Mouse (Mus musculus) urinary bladder, postnatal 14 days (tissue): ENCODE measurements around the gene Apopt1.

Experiments used
- DNase-seq: peaks from one replicate; pipeline ENCODE4 v3.0.0; 2021; ENCODE audit warnings: low spot score

Apopt1 gene

GRCm38 (mm10) chr12:111747421-111747820, 34.4 kb downstream of the Apopt1 start:
- DNase-seq = no peak

- no peak for DNase-seq
Observed at GRCm38 (mm10) chr12:111750739-111751138, 37.7 kb downstream of the Apopt1 start.

GRCm38 (mm10) chr12:111752491-111752890, 39.4 kb downstream of the Apopt1 start:
- DNase-seq = no peak

- DNase-seq = no peak
Observed at GRCm38 (mm10) chr12:111753347-111753746, 40.3 kb downstream of the Apopt1 start.

GRCm38 (mm10) chr12:111754710-111755109, 41.6 kb downstream of the Apopt1 start:
- DNase-seq = no peak

- no peak for DNase-seq
Observed at GRCm38 (mm10) chr12:111755231-111755630, 42.2 kb downstream of the Apopt1 start.

- no peak for DNase-seq
Observed at GRCm38 (mm10) chr12:111756082-111756697, 43.1 kb downstream of the Apopt1 start.

GRCm38 (mm10) chr12:111756698-111757082, 43.6 kb downstream of the Apopt1 start:
- DNase-seq = no peak

GRCm38 (mm10) chr12:111757561-111758325, 44.7 kb downstream of the Apopt1 start:
- DNase-seq = no peak

GRCm38 (mm10) chr12:111758381-111759175, 45.5 kb downstream of the Apopt1 start, which contains the start of gene Klc1:
Gene Klc1 (plus strand): TSS chr12:111758849.
- DNase-seq = peak; percentile 74

GRCm38 (mm10) chr12:111759176-111760061, 46.4 kb downstream of the Apopt1 start:
- peak; percentile 53 for DNase-seq

- no peak for DNase-seq
Observed at GRCm38 (mm10) chr12:111760306-111760908, 47.3 kb downstream of the Apopt1 start.

GRCm38 (mm10) chr12:111762620-111763280, 49.7 kb downstream of the Apopt1 start:
- no peak for DNase-seq

- no peak for DNase-seq
Observed at GRCm38 (mm10) chr12:111766313-111767236, 53.5 kb downstream of the Apopt1 start.

- DNase-seq = no peak
Observed at GRCm38 (mm10) chr12:111768322-111768928, 55.4 kb downstream of the Apopt1 start.

- peak; percentile 52 for DNase-seq
Observed at GRCm38 (mm10) chr12:111769306-111769705, 56.2 kb downstream of the Apopt1 start.

GRCm38 (mm10) chr12:111769816-111770577, 56.9 kb downstream of the Apopt1 start:
- DNase-seq = no peak

GRCm38 (mm10) chr12:111770651-111771050, 57.6 kb downstream of the Apopt1 start:
- DNase-seq = no peak
